Mouse (Mus musculus): Measurements from ENCODE around the gene Kif24. TPM values are rescaled to one million over a fixed set of nuclear protein-coding genes. Genes with fewer than 3 reads are reported as not detected.

The Kif24 gene
- polyA plus RNA-seq (2012; rRNA removed), result 1.3 and 1.6 TPM in 2 replicates

GRCm38 (mm10) chr4:41464345-41465286, at the start of gene Kif24, which contains the start of gene Nudt2:
Gene Kif24 (minus strand): TSS chr4:41464887.
Gene Nudt2 (plus strand): TSS chr4:41465151.

GRCm38 (mm10) chr4:41502986-41503412, 38.3 kb upstream of the Kif24 start, which contains the start of gene AI464131:
Gene AI464131 (minus strand): TSS chr4:41503076.

GRCm38 (mm10) chr4:41348584-41349198, 116.0 kb downstream of the Kif24 start, which contains the start of gene Ubap1:
Gene Ubap1 (plus strand): TSS chr4:41348996.

Other genes starting within 250 kb of the Kif24 start
- gene Ubap2, start 189.7 kb downstream of the Kif24 start, polyA plus RNA-seq (2012; rRNA removed), result 77.6 and 78.5 TPM in 2 replicates
- 20.4 and 29.3 TPM in 2 replicates for gene Dcaf12, start 150.0 kb downstream of the Kif24 start, polyA plus RNA-seq (2012; rRNA removed)
- gene Ubap1, start 115.9 kb downstream of the Kif24 start, polyA plus RNA-seq (2012; rRNA removed), result 21.7 and 22.6 TPM in 2 replicates
- 9.8 and 11.4 TPM in 2 replicates for gene Nudt2, start 264 bp upstream of the Kif24 start, polyA plus RNA-seq (2012; rRNA removed)
- gene AI464131, start 38.2 kb upstream of the Kif24 start, polyA plus RNA-seq (2012; rRNA removed), result 11.0 and 12.8 TPM in 2 replicates
- gene 1110017D15Rik, start 52.4 kb upstream of the Kif24 start, polyA plus RNA-seq (2012; rRNA removed), result 0.23 TPM in 1 of 2 replicates, not detected in the other
- 19.3 and 21.6 TPM in 2 replicates for gene Fam219a, start 104.7 kb upstream of the Kif24 start, polyA plus RNA-seq (2012; rRNA removed)
- 10.2 and 10.7 TPM in 2 replicates for gene Dnaic1, start 104.9 kb upstream of the Kif24 start, polyA plus RNA-seq (2012; rRNA removed)
- 30.3 and 41.0 TPM in 2 replicates for gene Enho, start 175.4 kb upstream of the Kif24 start, polyA plus RNA-seq (2012; rRNA removed)
- gene Cntfr, start 232.2 kb upstream of the Kif24 start, polyA plus RNA-seq (2012; rRNA removed), result 2.7 and 3.0 TPM in 2 replicates
- 80.8 and 101 TPM in 2 replicates for gene Il11ra1, start 235.1 kb upstream of the Kif24 start, polyA plus RNA-seq (2012; rRNA removed)
- gene Rpp25l, start 248.6 kb upstream of the Kif24 start, polyA plus RNA-seq (2012; rRNA removed), result 71.4 and 75.4 TPM in 2 replicates

Data from colon, adult 2 months (tissue).